Mouse (Mus musculus) erythroblast, embryonic 14.5 days (primary cell): ENCODE results near the gene Fam114a1.

Source experiments
- GATA1 ChIP-seq: IDR thresholded peaks from 2 replicates; pipeline ENCODE4 v1.6.1; 2012; ENCODE audit warnings: low read length, inconsistent platforms, mixed read lengths
- TAL1 ChIP-seq: IDR thresholded peaks from 3 replicates; pipeline ENCODE4 v1.6.1; 2012; ENCODE audit warnings: low read length, inconsistent platforms, mixed read lengths

GRCm38 (mm10) chr5:65063266-65063665 is 93.4 kb downstream of the Fam114a1 start:
- TF ChIP-seq GATA1 (no peak), TAL1 (no peak)
